Mouse (Mus musculus): ENCODE results near the gene Lingo4. TPM values are rescaled to one million over a fixed set of nuclear protein-coding genes. Genes with fewer than 3 reads are reported as not detected.
A peak's percentile ranks its signal among the peaks of the same experiment; 100 is the strongest.

The Lingo4 gene
- polyA plus RNA-seq, 1 experiment from 2014 or later, result 0.81 TPM

GRCm38 (mm10) chr3:94373090-94373489 is 25.2 kb upstream of the Lingo4 start:
- WGBS, result 1% methylated on average over 10 of the region's 10 CpGs

GRCm38 (mm10) chr3:94373597-94374011 is 24.7 kb upstream of the Lingo4 start:
- peak; percentile 55 for ATAC-seq (ENCODE audit: low FRiP score)
- peak overlapping the region; percentile 41 for H3K4me2 ChIP-seq
- no peak overlapping the region for H3K4me3 ChIP-seq
- no peaks in the 10 kb centered on the region for H3K36me3 ChIP-seq
- peaks cover 24% of the 10 kb centered on the region for H3K4me1 ChIP-seq (replicated peaks)
- no peaks in the 10 kb centered on the region for H3K9me3 ChIP-seq
- no peak overlapping the region; the same call in 1 of the 2 replicates for H3K9ac ChIP-seq
- WGBS, result 1% methylated on average over 5 of the region's 5 CpGs
- no peak overlapping the region for H3K27ac ChIP-seq
- H3K27me3 ChIP-seq, result peaks cover 22% of the 10 kb centered on the region

More at GRCm38 (mm10) chr3:94373090-94373489, 25.2 kb upstream of the Lingo4 start:
- Histone ChIP-seq H3K36me3 (no peaks in the 10 kb centered on the region), H3K4me3 (no peak overlapping the region; the same call in 1 of the 2 replicates), H3K4me2 (peak overlapping the region; percentile 41), H3K27ac (no peak overlapping the region), H3K4me1 (replicated peaks) (peaks cover 24% of the 10 kb centered on the region), H3K27me3 (peaks cover 22% of the 10 kb centered on the region), H3K9me3 (no peaks in the 10 kb centered on the region), H3K9ac (0 out of 2 replicates have a peak overlapping the region, but pooled peaks have one; percentile 43)
- peak; percentile 18 for ATAC-seq (ENCODE audit: low FRiP score)

GRCm38 (mm10) chr3:94374636-94375035 is 23.7 kb upstream of the Lingo4 start:
- peaks cover 24% of the 10 kb centered on the region for H3K4me1 ChIP-seq (replicated peaks)
- no peak overlapping the region for H3K27ac ChIP-seq
- no peaks in the 10 kb centered on the region for H3K9me3 ChIP-seq
- H3K4me3 ChIP-seq, result no peak overlapping the region
- H3K27me3 ChIP-seq, result peaks cover 22% of the 10 kb centered on the region
- H3K36me3 ChIP-seq, result no peaks in the 10 kb centered on the region
- no peak overlapping the region for H3K4me2 ChIP-seq
- no peak overlapping the region for H3K9ac ChIP-seq
- no peak for ATAC-seq (ENCODE audit: low FRiP score)

- no peak overlapping the region for H3K27ac ChIP-seq
- no peaks in the 10 kb centered on the region for H3K36me3 ChIP-seq
- no peak overlapping the region for H3K4me3 ChIP-seq
- no peaks in the 10 kb centered on the region for H3K9me3 ChIP-seq
- no peak overlapping the region for H3K9ac ChIP-seq
- WGBS, result 65% methylated on average over 2 of the region's 2 CpGs
- H3K4me1 ChIP-seq (replicated peaks), result peaks cover 27% of the 10 kb centered on the region
- no peak overlapping the region for H3K4me2 ChIP-seq
- no peak for ATAC-seq (ENCODE audit: low FRiP score)
- peaks cover 22% of the 10 kb centered on the region for H3K27me3 ChIP-seq
Observed at GRCm38 (mm10) chr3:94375146-94375545, 23.2 kb upstream of the Lingo4 start.

GRCm38 (mm10) chr3:94375861-94376260 is 22.5 kb upstream of the Lingo4 start:
- H3K27ac ChIP-seq, result no peak overlapping the region
- peaks cover 22% of the 10 kb centered on the region for H3K27me3 ChIP-seq
- 65% methylated on average over 5 of the region's 5 CpGs for WGBS
- H3K36me3 ChIP-seq, result no peaks in the 10 kb centered on the region
- H3K4me3 ChIP-seq, result no peak overlapping the region
- ATAC-seq (ENCODE audit: low FRiP score), result no peak
- H3K4me1 ChIP-seq (replicated peaks), result peaks cover 27% of the 10 kb centered on the region
- H3K9me3 ChIP-seq, result no peaks in the 10 kb centered on the region
- H3K4me2 ChIP-seq, result no peak overlapping the region
- H3K9ac ChIP-seq, result no peak overlapping the region

- WGBS, result 23% methylated on average over 13 of the region's 13 CpGs
- no peak overlapping the region for H3K27ac ChIP-seq
- no peak overlapping the region for H3K4me2 ChIP-seq
- H3K9ac ChIP-seq, result no peak overlapping the region
- H3K9me3 ChIP-seq, result no peaks in the 10 kb centered on the region
- ATAC-seq (ENCODE audit: low FRiP score), result no peak
- no peaks in the 10 kb centered on the region for H3K36me3 ChIP-seq
- H3K27me3 ChIP-seq, result peaks cover 22% of the 10 kb centered on the region
- H3K4me1 ChIP-seq (replicated peaks), result peaks cover 17% of the 10 kb centered on the region
- no peak overlapping the region for H3K4me3 ChIP-seq
Observed at GRCm38 (mm10) chr3:94377028-94377923, 21.0 kb upstream of the Lingo4 start.

GRCm38 (mm10) chr3:94379831-94380510 is 18.3 kb upstream of the Lingo4 start:
- Histone ChIP-seq H3K4me2 (no peak overlapping the region), H3K9me3 (no peaks in the 10 kb centered on the region), H3K9ac (peak overlapping the region; percentile 19; the same call in 1 of the 2 replicates), H3K36me3 (no peaks in the 10 kb centered on the region), H3K27ac (no peak overlapping the region), H3K4me3 (no peak overlapping the region), H3K27me3 (peaks cover 3% of the 10 kb centered on the region; the same call in 1 of the 2 replicates), H3K4me1 (replicated peaks) (peaks cover 3% of the 10 kb centered on the region; the same call in 1 of the 2 replicates)
- ATAC-seq (ENCODE audit: low FRiP score), result no peak
- WGBS, result 26% methylated on average over 9 of the region's 9 CpGs

- no peak overlapping the region for H3K9ac ChIP-seq
- no peak overlapping the region for H3K4me3 ChIP-seq
- H3K4me2 ChIP-seq, result no peak overlapping the region
- peaks cover 3% of the 10 kb centered on the region; the same call in 1 of the 2 replicates for H3K4me1 ChIP-seq (replicated peaks)
- WGBS, result 82% methylated on average over 5 of the region's 5 CpGs
- H3K27me3 ChIP-seq, result peaks cover under 1% of the 10 kb centered on the region; the same call in 1 of the 2 replicates
- H3K9me3 ChIP-seq, result no peaks in the 10 kb centered on the region
- no peak overlapping the region for H3K27ac ChIP-seq
- no peaks in the 10 kb centered on the region for H3K36me3 ChIP-seq
- ATAC-seq (ENCODE audit: low FRiP score), result no peak
Observed at GRCm38 (mm10) chr3:94382308-94382707, 16.0 kb upstream of the Lingo4 start.

- no peak overlapping the region for H3K27ac ChIP-seq
- H3K4me2 ChIP-seq, result no peak overlapping the region
- no peaks in the 10 kb centered on the region for H3K9me3 ChIP-seq
- no peaks in the 10 kb centered on the region for H3K36me3 ChIP-seq
- WGBS, result 68% methylated on average over 3 of the region's 3 CpGs
- H3K4me1 ChIP-seq (replicated peaks), result peaks cover 3% of the 10 kb centered on the region; the same call in 1 of the 2 replicates
- no peak overlapping the region for H3K4me3 ChIP-seq
- H3K27me3 ChIP-seq, result no peaks in the 10 kb centered on the region
- no peak for ATAC-seq (ENCODE audit: low FRiP score)
- H3K9ac ChIP-seq, result no peak overlapping the region
Observed at GRCm38 (mm10) chr3:94383476-94383875, 14.8 kb upstream of the Lingo4 start.

GRCm38 (mm10) chr3:94386671-94387070 is 11.6 kb upstream of the Lingo4 start:
- no peaks in the 10 kb centered on the region for H3K4me1 ChIP-seq (replicated peaks)
- WGBS, result 62% methylated on average over 4 of the region's 4 CpGs
- ATAC-seq (ENCODE audit: low FRiP score), result no peak
- no peak overlapping the region for H3K4me2 ChIP-seq
- no peaks in the 10 kb centered on the region for H3K27me3 ChIP-seq
- no peak overlapping the region for H3K27ac ChIP-seq
- no peak overlapping the region for H3K4me3 ChIP-seq
- no peak overlapping the region for H3K9ac ChIP-seq
- no peaks in the 10 kb centered on the region for H3K9me3 ChIP-seq
- no peaks in the 10 kb centered on the region for H3K36me3 ChIP-seq

GRCm38 (mm10) chr3:94387391-94387790 is 10.9 kb upstream of the Lingo4 start:
- 89% methylated on average over 10 of the region's 10 CpGs for WGBS
- Histone ChIP-seq H3K27ac (no peak overlapping the region), H3K27me3 (no peaks in the 10 kb centered on the region), H3K9ac (no peak overlapping the region), H3K4me2 (no peak overlapping the region), H3K4me1 (replicated peaks) (no peaks in the 10 kb centered on the region), H3K36me3 (no peaks in the 10 kb centered on the region), H3K4me3 (no peak overlapping the region), H3K9me3 (no peaks in the 10 kb centered on the region)
- ATAC-seq (ENCODE audit: low FRiP score), result no peak

GRCm38 (mm10) chr3:94388047-94388446 is 10.3 kb upstream of the Lingo4 start:
- ATAC-seq (ENCODE audit: low FRiP score), result no peak
- WGBS, result 84% methylated on average over 5 of the region's 5 CpGs

More at GRCm38 (mm10) chr3:94388047-94388446, 10.3 kb upstream of the Lingo4 start:
- Histone ChIP-seq H3K9ac (no peak overlapping the region), H3K4me2 (no peak overlapping the region), H3K4me3 (no peak overlapping the region), H3K4me1 (replicated peaks) (no peaks in the 10 kb centered on the region), H3K27me3 (no peaks in the 10 kb centered on the region), H3K27ac (no peak overlapping the region), H3K36me3 (no peaks in the 10 kb centered on the region), H3K9me3 (no peaks in the 10 kb centered on the region)
